Mouse (Mus musculus) heart, embryonic 15.5 days (tissue): ENCODE data around the gene Pqlc3. TPM values are rescaled to one million over a fixed set of nuclear protein-coding genes. Genes with fewer than 3 reads are reported as not detected.
A peak's percentile ranks its signal among the peaks of the same experiment; 100 is the strongest.

Source experiments
- ATAC-seq: fragments of 200-750 bp; cut with Nextera tagmentation; replicated peaks from 2 replicates; pipeline ENCODE4 v1.8.0; 2017; ENCODE audit warnings: low read depth, moderate TSS enrichment; ENCODE audit not compliant: insufficient number of reproducible peaks, insufficient read depth, low FRiP score
- H3K27ac ChIP-seq: fragments of 300-500 bp; sonication (generic); 2 replicates; pipeline ENCODE4 v1.5.1; 2015; ENCODE audit warnings: mild to moderate bottlenecking, inconsistent platforms
- H3K27me3 ChIP-seq: fragments of 300-500 bp; sonication (generic); 2 replicates; pipeline ENCODE4 v1.6.1; 2015; ENCODE audit warnings: inconsistent platforms
- H3K36me3 ChIP-seq: fragments of 300-500 bp; sonication (generic); 2 replicates; pipeline ENCODE4 v1.6.1; 2015; ENCODE audit warnings: mild to moderate bottlenecking, inconsistent platforms
- H3K4me1 ChIP-seq: fragments of 300-500 bp; sonication (generic); replicated peaks from 2 replicates; pipeline ENCODE4 v1.6.1; 2015; ENCODE audit warnings: inconsistent platforms
- H3K4me2 ChIP-seq: fragments of 300-500 bp; sonication (generic); 2 replicates; pipeline ENCODE4 v1.6.1; 2015; ENCODE audit warnings: inconsistent platforms, mild to moderate bottlenecking, moderate library complexity
- H3K4me3 ChIP-seq: fragments of 300-500 bp; sonication (generic); 2 replicates; pipeline ENCODE4 v1.5.1; 2015; ENCODE audit warnings: mild to moderate bottlenecking, inconsistent platforms
- H3K9ac ChIP-seq: fragments of 300-500 bp; sonication (generic); 2 replicates; pipeline ENCODE4 v1.6.1; 2015; ENCODE audit warnings: mild to moderate bottlenecking, inconsistent platforms
- H3K9me3 ChIP-seq: fragments of 300-500 bp; sonication (generic); replicated peaks from 2 replicates; pipeline ENCODE4 v1.6.1; 2016; ENCODE audit warnings: inconsistent platforms
- whole genome bisulfite sequencing: fragments of 180-500 bp; shearing (Covaris S2); methylation state at CpG from one replicate; pipeline ENCODE4 v1.1.7; 2015; ENCODE audit warnings: mixed read lengths; 5-methylcytosine and 5-hydroxymethylcytosine counted together
- polyA plus RNA-seq: library from polyadenylated mRNA; unstranded; fragments of >200 nt; fragmentation: Nextera tagmentation; extraction: Ambion mirVana; gene quantifications from 2 replicates; pipeline ENCODE4 v1.2.1, GENCODE M21; 2015

Pqlc3 gene
- 4.0 and 8.0 TPM in 2 replicates for polyA plus RNA-seq

GRCm38 (mm10) chr12:16999739-17000497, at the start of gene Pqlc3:
Pqlc3 (minus strand) TSS chr12:17000408.
- H3K9ac ChIP-seq: peak within 1 kb of the TSS; percentile 54
- H3K27ac ChIP-seq: peak within 1 kb of the TSS; percentile 35
- peak within 1 kb of the TSS; percentile 95 for H3K4me2 ChIP-seq
- peaks cover 16% of the 10 kb centered on the region for H3K4me1 ChIP-seq
- peak within 1 kb of the TSS; percentile 74 for H3K4me3 ChIP-seq
- ATAC-seq: peak; percentile 91
- WGBS: 2% methylated on average over 57 of the region's 57 CpGs
- no peaks in the 10 kb centered on the region for H3K36me3 ChIP-seq
- H3K9me3 ChIP-seq: no peaks in the 10 kb centered on the region
- H3K27me3 ChIP-seq: peaks cover 9% of the 10 kb centered on the region

- Histone ChIP-seq H3K9me3 (no peaks in the 10 kb centered on the region), H3K27me3 (no peaks in the 10 kb centered on the region), H3K36me3 (no peaks in the 10 kb centered on the region), H3K4me1 (no peaks in the 10 kb centered on the region), H3K4me3 (no peak overlapping the region), H3K4me2 (no peak overlapping the region), H3K27ac (no peak overlapping the region), H3K9ac (no peak overlapping the region)
- no peak for ATAC-seq
- 100% methylated on average over 1 of the region's 1 CpGs for WGBS
These were observed 49.6 kb upstream of the Pqlc3 start for GRCm38 (mm10) chr12:17049796-17050195.

GRCm38 (mm10) chr12:17048979-17049612, 48.9 kb upstream of the Pqlc3 start:
- Histone ChIP-seq H3K4me3 (no peak overlapping the region), H3K9me3 (no peaks in the 10 kb centered on the region), H3K4me2 (no peak overlapping the region), H3K27ac (no peak overlapping the region), H3K9ac (no peak overlapping the region), H3K27me3 (no peaks in the 10 kb centered on the region), H3K4me1 (no peaks in the 10 kb centered on the region), H3K36me3 (no peaks in the 10 kb centered on the region)
- no peak for ATAC-seq
- WGBS: 75% methylated on average over 7 of the region's 7 CpGs

GRCm38 (mm10) chr12:17043311-17043710, 43.1 kb upstream of the Pqlc3 start:
- no peaks in the 10 kb centered on the region for H3K36me3 ChIP-seq
- no peak overlapping the region for H3K9ac ChIP-seq
- H3K9me3 ChIP-seq: no peaks in the 10 kb centered on the region
- H3K4me2 ChIP-seq: no peak overlapping the region
- no peak overlapping the region for H3K4me3 ChIP-seq
- 45% methylated on average over 5 of the region's 5 CpGs for WGBS
- no peak for ATAC-seq
- H3K4me1 ChIP-seq: no peaks in the 10 kb centered on the region
- H3K27me3 ChIP-seq: no peaks in the 10 kb centered on the region
- no peak overlapping the region for H3K27ac ChIP-seq

- H3K36me3 ChIP-seq: no peaks in the 10 kb centered on the region
- no peak overlapping the region for H3K9ac ChIP-seq
- H3K4me2 ChIP-seq: no peak overlapping the region
- H3K27me3 ChIP-seq: no peaks in the 10 kb centered on the region
- no peak for ATAC-seq
- no peak overlapping the region for H3K27ac ChIP-seq
- H3K9me3 ChIP-seq: no peaks in the 10 kb centered on the region
- no peaks in the 10 kb centered on the region for H3K4me1 ChIP-seq
- WGBS: 45% methylated on average over 1 of the region's 1 CpGs
- H3K4me3 ChIP-seq: no peak overlapping the region
These were observed 40.4 kb upstream of the Pqlc3 start for GRCm38 (mm10) chr12:17040567-17040966.

GRCm38 (mm10) chr12:17039415-17039814, 39.2 kb upstream of the Pqlc3 start:
- H3K4me2 ChIP-seq: no peak overlapping the region
- H3K4me1 ChIP-seq: no peaks in the 10 kb centered on the region
- WGBS: 65% methylated on average over 2 of the region's 2 CpGs
- H3K9me3 ChIP-seq: no peaks in the 10 kb centered on the region
- H3K27ac ChIP-seq: no peak overlapping the region
- no peak overlapping the region for H3K4me3 ChIP-seq
- ATAC-seq: no peak
- H3K36me3 ChIP-seq: no peaks in the 10 kb centered on the region
- H3K9ac ChIP-seq: no peak overlapping the region
- H3K27me3 ChIP-seq: no peaks in the 10 kb centered on the region

GRCm38 (mm10) chr12:17038246-17038645, 38.0 kb upstream of the Pqlc3 start:
- 75% methylated on average over 6 of the region's 6 CpGs for WGBS
- no peak overlapping the region for H3K4me3 ChIP-seq
- H3K27ac ChIP-seq: no peak overlapping the region
- ATAC-seq: no peak
- no peak overlapping the region for H3K4me2 ChIP-seq
- H3K36me3 ChIP-seq: no peaks in the 10 kb centered on the region
- H3K9me3 ChIP-seq: no peaks in the 10 kb centered on the region
- H3K27me3 ChIP-seq: no peaks in the 10 kb centered on the region
- no peak overlapping the region for H3K9ac ChIP-seq
- no peaks in the 10 kb centered on the region for H3K4me1 ChIP-seq

GRCm38 (mm10) chr12:17037053-17037610, 36.9 kb upstream of the Pqlc3 start:
- ATAC-seq: no peak
- H3K27ac ChIP-seq: no peak overlapping the region
- H3K27me3 ChIP-seq: no peaks in the 10 kb centered on the region
- no peak overlapping the region for H3K4me2 ChIP-seq
- H3K36me3 ChIP-seq: no peaks in the 10 kb centered on the region
- H3K9me3 ChIP-seq: no peaks in the 10 kb centered on the region
- 64% methylated on average over 14 of the region's 14 CpGs for WGBS
- H3K4me3 ChIP-seq: no peak overlapping the region
- H3K4me1 ChIP-seq: no peaks in the 10 kb centered on the region
- H3K9ac ChIP-seq: no peak overlapping the region

- Histone ChIP-seq H3K4me3 (no peak overlapping the region), H3K27ac (no peak overlapping the region), H3K9me3 (no peaks in the 10 kb centered on the region), H3K27me3 (no peaks in the 10 kb centered on the region), H3K4me1 (no peaks in the 10 kb centered on the region), H3K9ac (no peak overlapping the region), H3K36me3 (no peaks in the 10 kb centered on the region), H3K4me2 (no peak overlapping the region)
- 57% methylated on average over 9 of the region's 9 CpGs for WGBS
- ATAC-seq: no peak
These were observed 36.3 kb upstream of the Pqlc3 start for GRCm38 (mm10) chr12:17036532-17036931.

GRCm38 (mm10) chr12:17035128-17035527, 34.9 kb upstream of the Pqlc3 start:
- 47% methylated on average over 2 of the region's 2 CpGs for WGBS
- Histone ChIP-seq H3K27ac (no peak overlapping the region), H3K4me1 (no peaks in the 10 kb centered on the region), H3K27me3 (0 out of 2 replicates have a peak, but pooled peaks cover 4% of the 10 kb centered on the region), H3K4me2 (no peak overlapping the region), H3K9me3 (no peaks in the 10 kb centered on the region), H3K9ac (no peak overlapping the region), H3K4me3 (no peak overlapping the region), H3K36me3 (no peaks in the 10 kb centered on the region)
- ATAC-seq: no peak

- Histone ChIP-seq H3K9ac (no peak overlapping the region), H3K4me2 (no peak overlapping the region), H3K36me3 (no peaks in the 10 kb centered on the region), H3K27ac (no peak overlapping the region), H3K4me1 (no peaks in the 10 kb centered on the region), H3K27me3 (0 out of 2 replicates have a peak, but pooled peaks cover 4% of the 10 kb centered on the region), H3K4me3 (no peak overlapping the region), H3K9me3 (no peaks in the 10 kb centered on the region)
- no peak for ATAC-seq
- 73% methylated on average over 5 of the region's 5 CpGs for WGBS
These were observed 34.5 kb upstream of the Pqlc3 start for GRCm38 (mm10) chr12:17034671-17035070.
